Mouse (Mus musculus) embryonic facial prominence, embryonic 11.5 days (tissue): ENCODE results near the gene Btbd3. TPM values are rescaled to one million over a fixed set of nuclear protein-coding genes. Genes with fewer than 3 reads are reported as not detected.

Source experiments
- ATAC-seq: fragments of 200-750 bp; cut with Nextera tagmentation; replicated peaks from 2 replicates; pipeline ENCODE4 v1.8.0; 2017; ENCODE audit warnings: low read depth; ENCODE audit not compliant: insufficient number of reproducible peaks, low FRiP score, low TSS enrichment
- DNase-seq: peaks from one replicate; pipeline ENCODE4 v3.0.0-alpha.2; 2015; ENCODE audit warnings: low spot score
- H3K27ac ChIP-seq: fragments of 300-500 bp; sonication (generic); replicated peaks from 2 replicates; pipeline ENCODE4 v1.5.1; 2014; ENCODE audit warnings: mild to moderate bottlenecking, low read depth, low read length, control low read depth
- H3K27me3 ChIP-seq: fragments of 300-500 bp; sonication (generic); 2 replicates; pipeline ENCODE4 v1.6.1; 2014; ENCODE audit warnings: mild to moderate bottlenecking, low read length, moderate library complexity, mixed read lengths; ENCODE audit not compliant: control insufficient read depth, insufficient read depth
- H3K36me3 ChIP-seq: fragments of 300-500 bp; sonication (generic); replicated peaks from 2 replicates; pipeline ENCODE4 v1.6.1; 2014; ENCODE audit warnings: low read depth, mild to moderate bottlenecking, low read length, moderate library complexity, mixed read lengths; ENCODE audit not compliant: control insufficient read depth, insufficient read depth
- H3K4me1 ChIP-seq: fragments of 300-500 bp; sonication (generic); 2 replicates; pipeline ENCODE4 v1.6.1; 2014; ENCODE audit warnings: low read length, mixed read lengths; ENCODE audit not compliant: control insufficient read depth, insufficient read depth
- H3K4me2 ChIP-seq: fragments of 300-500 bp; sonication (generic); 2 replicates; pipeline ENCODE4 v1.6.1; 2014; ENCODE audit warnings: low read depth, mild to moderate bottlenecking, control low read depth, low read length, moderate library complexity
- H3K4me3 ChIP-seq: fragments of 300-500 bp; sonication (generic); 2 replicates; pipeline ENCODE4 v1.5.1; 2014; ENCODE audit warnings: low read depth, low read length, control low read depth
- H3K9ac ChIP-seq: fragments of 300-500 bp; sonication (generic); replicated peaks from 2 replicates; pipeline ENCODE4 v1.6.1; 2014; ENCODE audit warnings: mild to moderate bottlenecking, control low read depth, low read length
- H3K9me3 ChIP-seq: fragments of 300-500 bp; sonication (generic); replicated peaks from 2 replicates; pipeline ENCODE4 v1.6.1; 2016; ENCODE audit warnings: mild to moderate bottlenecking, low read length, inconsistent platforms, mixed read lengths; ENCODE audit not compliant: control insufficient read depth
- WGBS: fragments of 180-500 bp; shearing (Covaris S2); extraction: QIAGEN DNeasy Blood & Tissue Kit; methylation state at CpG from one replicate; pipeline ENCODE4 v1.1.7; 2014; 5-methylcytosine and 5-hydroxymethylcytosine counted together
- polyA plus RNA-seq: library from polyadenylated mRNA; unstranded; fragments of >200 nt; fragmentation: Nextera tagmentation; extraction: Ambion mirVana; gene quantifications from 2 replicates; pipeline ENCODE4 v1.2.1, GENCODE M21; 2014

Btbd3 gene
- polyA plus RNA-seq, 1 experiment from 2014 or later, result 22.6 TPM

DNA sequence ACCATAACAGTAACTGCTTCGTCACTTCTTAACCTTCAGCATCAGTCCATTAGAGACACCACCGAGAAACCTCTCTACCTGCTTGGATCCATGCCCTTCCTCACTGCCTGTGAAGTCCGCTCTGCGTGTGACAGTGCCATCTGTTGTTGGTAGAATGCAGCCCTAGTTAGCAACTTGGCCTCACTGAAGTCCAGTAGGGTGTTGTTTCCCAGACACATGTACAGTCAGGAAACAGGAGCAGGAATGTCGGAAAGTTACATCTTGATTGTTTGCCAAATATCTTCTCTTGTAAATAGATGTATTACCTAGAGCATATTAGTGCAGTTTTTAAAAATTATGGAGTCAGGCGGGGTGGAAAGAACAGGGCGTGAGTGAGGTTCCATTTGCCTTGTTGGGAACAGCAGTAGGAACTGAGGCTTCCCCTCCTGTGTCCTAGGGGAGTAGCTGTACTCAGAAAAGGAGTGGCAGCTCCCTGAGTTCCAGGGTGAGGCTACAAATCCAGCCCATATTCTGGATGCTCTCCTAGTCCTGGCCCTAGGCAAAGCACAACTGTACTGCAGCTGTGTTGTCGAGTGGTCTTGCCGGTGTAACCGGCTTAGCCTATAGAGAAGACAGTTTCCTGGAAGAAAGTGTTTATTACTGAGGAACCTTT, 25.3 kb downstream of the Btbd3 start:
- Histone ChIP-seq H3K4me1 (peaks cover 3% of the 10 kb centered on the region; the same call in 1 of the 2 replicates), H3K4me2 (no peak overlapping the region), H3K27ac (no peak overlapping the region), H3K9me3 (no peaks in the 10 kb centered on the region), H3K9ac (no peak overlapping the region), H3K4me3 (no peak overlapping the region), H3K27me3 (no peaks in the 10 kb centered on the region), H3K36me3 (no peaks in the 10 kb centered on the region; the same call in 1 of the 2 replicates)
- WGBS, result 89% methylated on average over 10 of the region's 10 CpGs
- no peak for ATAC-seq
- DNase-seq, result no peak

DNA sequence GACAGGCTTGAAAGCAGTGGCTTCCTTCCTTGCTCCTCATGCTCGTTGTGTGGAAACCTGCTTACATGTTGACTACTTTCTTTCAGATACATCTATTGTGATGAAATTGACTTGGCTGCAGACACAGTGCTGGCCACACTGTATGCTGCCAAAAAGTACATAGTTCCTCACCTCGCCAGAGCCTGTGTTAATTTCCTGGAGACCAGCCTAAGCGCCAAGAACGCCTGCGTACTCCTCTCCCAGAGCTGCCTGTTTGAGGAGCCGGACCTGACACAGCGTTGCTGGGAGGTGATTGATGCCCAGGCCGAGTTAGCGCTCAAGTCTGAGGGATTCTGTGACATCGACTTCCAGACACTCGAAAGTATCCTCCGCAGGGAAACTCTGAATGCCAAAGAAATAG, 27.0 kb downstream of the Btbd3 start:
- ATAC-seq (no peak), DNase-seq (no peak)
- Histone ChIP-seq H3K4me1 (no peaks in the 10 kb centered on the region; the same call in 1 of the 2 replicates), H3K27me3 (no peaks in the 10 kb centered on the region), H3K27ac (no peak overlapping the region), H3K9me3 (no peaks in the 10 kb centered on the region), H3K4me3 (no peak overlapping the region), H3K9ac (no peak overlapping the region), H3K36me3 (no peaks in the 10 kb centered on the region; the same call in 1 of the 2 replicates), H3K4me2 (no peak overlapping the region)
- WGBS, result 93% methylated on average over 12 of the region's 12 CpGs

DNA sequence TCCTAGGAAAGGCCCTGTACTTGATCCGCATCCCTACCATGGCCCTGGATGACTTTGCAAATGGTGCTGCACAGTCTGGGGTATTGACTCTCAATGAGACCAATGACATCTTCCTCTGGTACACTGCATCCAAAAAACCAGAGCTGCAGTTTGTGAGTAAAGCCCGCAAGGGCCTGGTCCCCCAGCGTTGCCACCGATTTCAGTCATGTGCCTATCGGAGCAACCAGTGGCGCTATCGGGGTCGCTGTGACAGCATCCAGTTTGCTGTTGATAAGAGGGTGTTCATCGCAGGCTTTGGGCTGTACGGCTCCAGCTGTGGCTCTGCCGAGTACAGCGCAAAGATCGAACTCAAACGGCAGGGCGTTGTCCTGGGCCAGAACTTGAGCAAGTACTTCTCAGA, 27.5 kb downstream of the Btbd3 start:
- no peak overlapping the region for H3K9ac ChIP-seq
- H3K4me3 ChIP-seq, result no peak overlapping the region
- H3K36me3 ChIP-seq, result no peaks in the 10 kb centered on the region; the same call in 1 of the 2 replicates
- DNase-seq (no peak), ATAC-seq (no peak)
- no peak overlapping the region for H3K4me2 ChIP-seq
- no peaks in the 10 kb centered on the region for H3K9me3 ChIP-seq
- 95% methylated on average over 15 of the region's 15 CpGs for WGBS
- no peaks in the 10 kb centered on the region; the same call in 1 of the 2 replicates for H3K4me1 ChIP-seq
- H3K27ac ChIP-seq, result no peak overlapping the region
- H3K27me3 ChIP-seq, result no peaks in the 10 kb centered on the region

DNA sequence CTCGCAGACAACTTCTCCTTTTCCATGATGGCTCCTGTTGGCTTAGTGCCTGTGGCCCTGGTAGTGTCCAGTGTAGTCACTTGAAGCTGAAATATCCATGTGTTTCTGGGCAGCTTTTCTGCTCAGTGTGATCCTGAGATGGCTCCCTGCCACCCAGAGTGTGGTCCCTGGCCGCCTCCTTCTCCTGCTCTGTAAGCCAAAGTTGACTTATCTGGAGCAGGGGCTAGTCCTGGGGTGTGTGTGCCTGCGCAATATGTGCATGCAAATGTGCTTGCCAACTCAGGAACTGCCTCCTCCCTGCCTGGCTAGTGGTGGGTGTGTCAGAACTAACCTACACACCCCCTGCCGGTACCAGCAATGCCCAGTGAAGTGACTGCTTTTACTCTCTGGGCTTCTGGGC, 29.4 kb downstream of the Btbd3 start:
- no peak overlapping the region for H3K9ac ChIP-seq
- H3K4me3 ChIP-seq, result no peak overlapping the region
- no peak overlapping the region for H3K4me2 ChIP-seq
- H3K27ac ChIP-seq, result no peak overlapping the region
- H3K9me3 ChIP-seq, result no peaks in the 10 kb centered on the region
- DNase-seq, result no peak
- WGBS, result 91% methylated on average over 4 of the region's 4 CpGs
- no peak for ATAC-seq
- no peaks in the 10 kb centered on the region for H3K4me1 ChIP-seq
- no peaks in the 10 kb centered on the region; the same call in 1 of the 2 replicates for H3K36me3 ChIP-seq
- H3K27me3 ChIP-seq, result no peaks in the 10 kb centered on the region

DNA sequence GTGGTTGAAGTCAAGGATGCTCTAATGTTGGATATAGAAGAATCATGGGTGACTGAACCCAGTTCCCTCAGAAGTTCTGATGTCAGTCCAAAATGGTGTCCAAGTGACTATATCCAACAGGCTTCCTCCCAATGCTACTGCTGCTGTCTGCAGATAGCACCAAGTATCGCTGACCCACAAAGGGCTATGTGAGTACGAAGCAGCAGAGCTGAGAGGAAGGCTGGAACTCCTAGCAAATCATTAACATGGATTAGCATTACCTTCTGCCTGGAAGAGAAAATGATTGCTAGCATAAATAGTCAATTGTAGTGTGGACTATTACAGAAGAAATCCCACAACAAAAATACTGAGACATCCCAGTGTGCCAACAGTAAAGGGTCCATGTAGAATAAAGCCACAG, 33.8 kb downstream of the Btbd3 start:
- DNase-seq (no peak), ATAC-seq (no peak)
- Histone ChIP-seq H3K4me3 (no peak overlapping the region), H3K9me3 (no peaks in the 10 kb centered on the region), H3K9ac (no peak overlapping the region), H3K36me3 (no peaks in the 10 kb centered on the region), H3K4me2 (no peak overlapping the region), H3K4me1 (no peaks in the 10 kb centered on the region), H3K27ac (no peak overlapping the region), H3K27me3 (no peaks in the 10 kb centered on the region)
- 96% methylated on average over 2 of the region's 2 CpGs for WGBS

DNA sequence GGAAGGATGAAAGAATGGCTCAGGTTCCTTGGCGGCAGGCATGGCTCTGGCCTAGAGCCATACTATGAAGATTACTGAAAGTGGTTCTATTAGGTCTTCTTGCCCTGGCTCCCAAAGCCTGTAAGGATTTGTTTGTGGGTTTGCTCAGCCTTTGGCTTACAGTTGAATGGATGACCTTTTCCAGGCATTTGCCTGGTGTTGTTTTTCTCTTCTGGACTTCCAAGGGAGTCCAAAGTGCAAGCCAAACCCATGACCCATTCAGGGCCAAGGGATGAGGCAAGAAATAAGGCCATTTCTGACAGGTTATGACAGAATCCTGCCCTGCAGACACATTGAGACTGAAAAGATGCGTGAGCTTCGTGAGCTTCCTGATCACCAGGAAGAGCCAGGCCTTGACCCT, 37.9 kb downstream of the Btbd3 start:
- Histone ChIP-seq H3K9me3 (no peaks in the 10 kb centered on the region), H3K36me3 (no peaks in the 10 kb centered on the region), H3K9ac (no peak overlapping the region), H3K4me1 (no peaks in the 10 kb centered on the region), H3K4me3 (no peak overlapping the region), H3K27ac (no peak overlapping the region), H3K27me3 (no peaks in the 10 kb centered on the region), H3K4me2 (no peak overlapping the region)
- ATAC-seq, result no peak
- WGBS, result 69% methylated on average over 3 of the region's 3 CpGs
- DNase-seq, result no peak

DNA sequence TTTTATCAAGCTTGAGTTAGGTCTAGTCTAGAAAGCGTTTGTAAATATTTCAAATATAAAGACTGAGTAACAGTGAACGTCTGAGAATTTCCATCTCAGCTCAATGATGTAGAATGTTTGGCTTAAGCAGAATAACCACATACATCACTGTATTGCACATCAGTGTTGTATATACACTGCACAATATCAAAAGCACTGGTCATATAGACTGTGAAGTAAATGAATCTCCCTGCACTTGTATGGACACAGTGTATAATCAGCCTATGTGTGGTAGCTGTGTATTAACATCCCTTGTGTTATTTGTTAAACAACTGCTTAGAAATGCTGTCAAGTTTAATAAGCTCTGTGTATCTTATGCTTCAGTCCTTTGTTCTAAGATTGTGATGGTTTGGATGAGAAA, 49.9 kb downstream of the Btbd3 start:
- H3K36me3 ChIP-seq, result no peaks in the 10 kb centered on the region
- no peaks in the 10 kb centered on the region for H3K9me3 ChIP-seq
- ATAC-seq, result no peak
- no peaks in the 10 kb centered on the region for H3K4me1 ChIP-seq
- 88% methylated on average over 2 of the region's 2 CpGs for WGBS
- H3K9ac ChIP-seq, result no peak overlapping the region
- no peak overlapping the region for H3K27ac ChIP-seq
- H3K4me3 ChIP-seq, result no peak overlapping the region
- no peak overlapping the region for H3K4me2 ChIP-seq
- DNase-seq, result no peak
- no peaks in the 10 kb centered on the region for H3K27me3 ChIP-seq

DNA sequence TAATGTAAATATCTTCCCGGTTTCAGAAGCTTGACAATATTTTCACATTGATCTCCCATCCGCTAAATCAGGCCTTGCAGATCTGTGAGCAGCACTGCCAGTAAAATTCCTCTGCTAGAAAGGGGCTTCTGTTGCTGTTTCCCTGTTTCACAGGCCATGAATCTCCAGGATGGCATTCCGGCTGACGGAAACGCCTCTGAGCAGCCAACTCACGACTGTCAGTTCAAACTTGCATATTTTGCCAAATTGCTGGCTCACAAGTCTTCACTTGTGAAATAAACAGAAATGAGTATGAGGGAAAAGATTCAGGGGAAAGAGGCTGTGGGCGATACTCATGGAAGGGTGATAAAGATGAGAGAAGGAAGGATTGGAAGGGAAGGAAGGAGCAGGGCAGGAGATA, 59.3 kb downstream of the Btbd3 start:
- ATAC-seq (no peak), DNase-seq (no peak)
- H3K4me3 ChIP-seq, result no peak overlapping the region
- H3K9me3 ChIP-seq, result no peaks in the 10 kb centered on the region
- H3K4me1 ChIP-seq, result no peaks in the 10 kb centered on the region
- H3K9ac ChIP-seq, result no peak overlapping the region
- WGBS, result 84% methylated on average over 7 of the region's 7 CpGs
- H3K27ac ChIP-seq, result no peak overlapping the region
- no peaks in the 10 kb centered on the region for H3K27me3 ChIP-seq
- no peaks in the 10 kb centered on the region for H3K36me3 ChIP-seq
- no peak overlapping the region for H3K4me2 ChIP-seq
